Mouse (Mus musculus): ENCODE measurements around the gene E2f4. TPM values are rescaled to one million over a fixed set of nuclear protein-coding genes. Genes with fewer than 3 reads are reported as not detected.
"Not testable (repeated sequence)": the region's sequence is repeated elsewhere in the genome, so short reads cannot be mapped to it uniquely, and the experiment has no call there.

The E2f4 gene
- polyA plus RNA-seq, 1 experiment from 2014 or later: 38.3 TPM

DNA sequence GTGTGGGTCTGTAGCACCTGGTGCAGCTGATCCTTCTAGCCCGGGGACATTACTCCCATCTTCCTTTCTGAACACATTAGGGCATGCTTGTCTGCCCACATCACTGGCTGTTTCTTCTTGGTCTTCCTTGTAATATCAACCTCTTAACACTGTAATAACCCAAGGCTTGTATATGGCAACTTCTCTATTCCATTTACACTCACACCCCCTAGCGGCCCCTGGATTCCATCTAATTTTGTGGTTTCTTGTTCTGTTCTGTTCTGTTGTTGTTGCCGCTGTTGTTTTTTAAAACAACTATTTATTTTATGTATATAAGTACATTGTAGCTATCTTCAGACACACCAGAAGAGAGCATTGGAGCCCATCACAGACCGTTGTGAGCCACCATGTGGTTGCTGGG, 10.6 kb upstream of the E2f4 start:
- Histone ChIP-seq H3K27me3 (peaks cover 10% of the 10 kb centered on the region), H3K4me1 (replicated peaks) (peaks cover 30% of the 10 kb centered on the region), H3K27ac (no peak overlapping the region), H3K9ac (no peak overlapping the region), H3K4me2 (no peak overlapping the region), H3K9me3 (replicated peaks) (no peaks in the 10 kb centered on the region), H3K4me3 (no peak overlapping the region), H3K36me3 (no peaks in the 10 kb centered on the region)
- ATAC-seq (replicated peaks; ENCODE audit: insufficient number of reproducible peaks, insufficient read depth, low FRiP score, low read depth): no peak
- 84% methylated on average over 4 of the region's 4 CpGs for whole genome bisulfite sequencing

DNA sequence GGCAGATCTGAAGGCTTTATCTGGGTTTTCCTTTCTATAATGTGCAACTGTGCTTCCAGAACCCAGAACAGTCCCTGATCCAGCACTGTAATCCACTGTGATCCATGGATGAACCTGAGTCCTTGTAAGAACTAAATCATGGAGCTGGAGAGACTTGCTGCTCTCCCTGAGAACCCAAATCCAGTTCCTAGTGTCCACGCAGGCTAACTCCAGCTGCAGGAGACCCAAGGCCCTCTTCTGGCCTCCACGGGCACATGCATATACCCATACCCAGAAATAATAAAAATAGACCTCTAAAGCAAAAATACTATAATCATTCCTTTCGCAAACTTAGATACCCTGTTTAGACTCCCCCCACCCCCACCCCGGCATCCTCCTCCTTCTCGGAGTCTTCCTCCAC, 9.2 kb upstream of the E2f4 start:
- peaks cover 10% of the 10 kb centered on the region for H3K27me3 ChIP-seq
- H3K9ac ChIP-seq: no peak overlapping the region
- no peak for ATAC-seq (replicated peaks; ENCODE audit: insufficient number of reproducible peaks, insufficient read depth, low FRiP score, low read depth)
- H3K27ac ChIP-seq: no peak overlapping the region
- H3K4me1 ChIP-seq (replicated peaks): peaks cover 25% of the 10 kb centered on the region
- WGBS: 82% methylated on average over 5 of the region's 5 CpGs
- no peak overlapping the region for H3K4me2 ChIP-seq
- no peaks in the 10 kb centered on the region for H3K9me3 ChIP-seq (replicated peaks)
- H3K4me3 ChIP-seq: no peak overlapping the region
- no peaks in the 10 kb centered on the region for H3K36me3 ChIP-seq

DNA sequence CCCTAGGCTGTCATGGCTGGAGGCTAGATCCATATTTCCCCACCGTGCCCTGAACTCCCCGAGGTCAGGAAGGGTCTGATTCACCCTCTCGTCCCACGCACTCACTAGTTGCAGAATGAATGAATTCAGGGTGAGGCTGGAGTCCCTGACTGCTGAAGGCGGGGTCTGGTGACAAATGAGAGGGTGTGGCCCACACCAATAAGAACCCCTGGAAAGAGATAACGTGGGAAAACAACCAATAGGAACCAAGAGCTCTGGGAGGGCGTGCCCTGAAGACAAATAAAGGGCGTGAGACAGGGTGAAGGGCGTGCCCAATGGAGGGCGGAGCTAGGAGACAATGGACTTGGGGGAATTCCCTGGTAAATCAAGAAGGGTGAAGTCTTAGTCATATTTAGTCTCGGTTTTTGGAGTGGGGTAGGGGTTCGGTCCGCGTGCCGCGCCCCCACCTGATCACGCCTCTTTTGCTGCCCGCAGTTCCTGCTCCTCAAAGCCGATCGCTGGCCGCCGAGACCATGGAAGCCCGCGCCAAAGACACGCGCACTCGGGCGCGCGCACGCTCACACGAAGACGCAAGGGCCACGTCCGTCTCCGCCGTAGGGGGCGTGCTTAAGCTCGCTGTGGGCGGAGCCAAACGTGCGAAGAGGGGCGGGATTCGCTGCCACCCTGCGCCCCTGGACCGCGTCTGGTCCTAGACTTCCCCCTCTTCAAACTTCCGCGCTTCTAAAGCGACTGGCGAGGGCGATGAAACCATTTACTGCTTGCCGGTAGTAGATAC, 8.3 kb upstream of the E2f4 start:
- Histone ChIP-seq H3K4me2 (peak overlapping the region; percentile 91), H3K27me3 (peaks cover 10% of the 10 kb centered on the region), H3K4me1 (replicated peaks) (peaks cover 23% of the 10 kb centered on the region), H3K4me3 (peak overlapping the region; percentile 62), H3K9me3 (replicated peaks) (no peaks in the 10 kb centered on the region), H3K27ac (peak overlapping the region; percentile 64), H3K36me3 (no peaks in the 10 kb centered on the region), H3K9ac (peak overlapping the region; percentile 57)
- WGBS: under 1% methylated on average over 53 of the region's 53 CpGs
- ATAC-seq (replicated peaks; ENCODE audit: insufficient number of reproducible peaks, insufficient read depth, low FRiP score, low read depth): peak; percentile 88

DNA sequence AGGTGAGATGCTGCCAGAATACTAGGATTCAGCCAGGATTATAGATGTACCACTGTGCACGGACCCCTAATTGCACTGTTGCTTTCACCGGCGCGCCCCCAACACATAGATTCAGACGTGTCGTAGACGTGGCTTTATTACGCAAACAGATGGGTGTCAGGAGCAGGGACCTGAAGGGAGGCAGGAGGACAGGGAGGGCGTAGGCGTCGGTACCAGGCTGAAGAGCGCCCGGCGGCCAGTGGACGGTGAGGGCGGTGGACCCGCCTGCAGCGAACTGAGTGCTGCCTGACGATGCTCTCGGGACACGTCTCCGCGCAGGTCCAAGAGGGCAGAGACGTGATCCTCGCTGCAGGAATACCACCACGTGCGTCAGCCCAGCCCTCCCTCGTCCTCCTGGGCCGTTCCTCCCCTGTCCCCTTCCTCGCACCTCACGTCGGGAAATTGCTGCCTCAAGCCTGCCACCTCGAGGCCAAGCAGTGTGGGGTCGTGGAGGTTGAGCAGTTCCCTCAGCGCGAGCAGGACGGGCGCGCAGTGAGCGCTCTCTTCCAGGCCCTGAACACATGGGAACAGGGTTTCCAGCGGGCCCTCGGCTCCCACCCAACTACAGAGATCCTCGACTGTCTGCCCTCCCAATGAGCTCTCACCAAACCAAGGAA, 7.5 kb upstream of the E2f4 start, which contains the start of gene 4931428F04Rik:
TSS of gene 4931428F04Rik (minus strand) at position 60 of the 656 bp plus-strand sequence.
- H3K27ac ChIP-seq: peak within 1 kb of the TSS; percentile 64
- 1% methylated on average over 43 of the region's 43 CpGs for WGBS
- H3K27me3 ChIP-seq: peaks cover 10% of the 10 kb centered on the region
- peak; percentile 11; the same call in 1 of the 2 replicates for ATAC-seq (replicated peaks; ENCODE audit: insufficient number of reproducible peaks, insufficient read depth, low FRiP score, low read depth)
- peak within 1 kb of the TSS; percentile 62 for H3K4me3 ChIP-seq
- H3K36me3 ChIP-seq: no peaks in the 10 kb centered on the region
- peak within 1 kb of the TSS; percentile 91 for H3K4me2 ChIP-seq
- no peaks in the 10 kb centered on the region for H3K9me3 ChIP-seq (replicated peaks)
- peaks cover 23% of the 10 kb centered on the region for H3K4me1 ChIP-seq (replicated peaks)
- peak within 1 kb of the TSS; percentile 57 for H3K9ac ChIP-seq

DNA sequence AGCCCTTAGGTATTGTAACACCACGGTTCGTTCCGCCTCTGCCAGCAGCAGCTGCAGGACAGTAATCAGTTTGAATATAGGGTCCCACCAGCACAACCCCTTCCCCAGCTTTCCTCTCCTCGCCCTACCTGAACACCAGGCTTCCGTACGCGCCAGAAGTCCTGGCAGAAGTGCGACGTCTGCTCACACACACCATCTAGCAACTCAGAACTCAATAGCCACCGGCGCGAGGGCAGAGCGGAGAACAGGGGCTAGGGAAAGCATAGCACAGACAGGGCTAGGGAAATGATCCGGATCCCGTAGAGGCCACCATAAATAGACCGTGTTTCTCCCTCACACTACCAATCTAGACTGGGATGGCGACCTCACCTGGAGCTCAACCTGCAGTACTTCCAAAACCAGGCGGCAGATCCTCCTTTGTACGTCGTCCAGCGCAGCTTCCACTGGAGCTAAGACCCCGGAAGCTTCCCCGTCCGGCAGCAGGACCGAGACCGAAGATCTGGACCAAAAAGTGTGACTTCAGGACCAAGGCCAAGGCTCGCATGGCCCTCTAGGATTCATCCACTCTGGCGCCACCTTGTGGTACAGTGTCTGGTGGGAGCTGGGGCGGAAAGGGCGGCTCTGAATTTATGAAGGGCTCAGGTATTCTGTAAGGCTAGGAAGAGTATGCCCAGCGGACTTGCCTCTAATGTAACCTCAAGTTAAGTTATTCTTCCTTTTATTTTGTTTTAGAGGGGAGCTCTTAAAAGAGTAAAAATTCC, 6.7 kb upstream of the E2f4 start:
- ATAC-seq (replicated peaks; ENCODE audit: insufficient number of reproducible peaks, insufficient read depth, low FRiP score, low read depth): no peak
- H3K36me3 ChIP-seq: no peaks in the 10 kb centered on the region
- no peak overlapping the region for H3K9ac ChIP-seq
- no peaks in the 10 kb centered on the region for H3K9me3 ChIP-seq (replicated peaks)
- peaks cover 23% of the 10 kb centered on the region for H3K4me1 ChIP-seq (replicated peaks)
- H3K4me2 ChIP-seq: peak overlapping the region; percentile 91
- peaks cover 10% of the 10 kb centered on the region for H3K27me3 ChIP-seq
- WGBS: 9% methylated on average over 31 of the region's 31 CpGs
- H3K27ac ChIP-seq: no peak overlapping the region
- H3K4me3 ChIP-seq: no peak overlapping the region; the same call in 1 of the 2 replicates

DNA sequence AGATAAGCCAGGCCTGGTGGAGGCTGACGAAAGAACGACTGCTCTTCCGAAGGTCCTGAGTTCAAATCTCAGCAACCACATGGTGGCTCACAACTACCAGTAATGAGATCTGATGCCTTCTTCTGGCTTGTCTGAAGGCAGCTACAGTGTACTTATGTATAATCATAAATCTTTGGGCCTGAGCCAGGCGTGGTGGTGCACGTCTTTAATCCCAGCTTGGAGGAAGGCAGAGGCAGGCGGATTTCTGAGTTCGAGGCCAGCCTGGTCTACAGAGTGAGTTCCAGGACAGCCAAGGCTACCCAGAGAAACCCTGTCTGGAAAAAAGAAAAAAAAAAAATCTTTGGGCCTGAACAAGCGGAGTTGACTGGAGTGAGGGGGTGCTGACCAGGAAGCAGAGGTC, 6.1 kb upstream of the E2f4 start:
- not testable (repeated sequence) for H3K9me3 ChIP-seq (replicated peaks); H3K4me2 ChIP-seq; H3K27me3 ChIP-seq; H3K27ac ChIP-seq; H3K9ac ChIP-seq; H3K36me3 ChIP-seq; ATAC-seq (replicated peaks; ENCODE audit: insufficient number of reproducible peaks, insufficient read depth, low FRiP score, low read depth); H3K4me3 ChIP-seq
- peaks cover 23% of the 10 kb centered on the region for H3K4me1 ChIP-seq (replicated peaks)
- 72% methylated on average over 8 of the region's 8 CpGs for WGBS

DNA sequence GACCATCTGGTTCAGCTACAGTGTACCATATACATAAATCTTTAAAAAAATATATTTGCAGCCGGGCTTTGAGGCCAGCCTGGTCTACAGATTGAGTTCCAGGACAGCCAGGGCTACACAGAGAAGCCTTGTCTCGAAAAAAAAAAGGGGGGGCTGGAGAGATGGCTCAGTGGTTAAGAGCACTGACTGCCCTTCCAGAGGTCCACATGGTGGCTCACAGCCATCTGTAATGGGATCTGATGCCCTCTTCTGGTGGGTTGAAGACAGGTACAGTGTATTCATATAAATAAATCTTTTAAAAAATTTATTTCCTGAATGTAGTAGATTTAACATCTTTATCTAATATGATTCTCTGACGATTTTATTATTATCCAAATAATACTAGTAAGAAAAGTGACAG, 5.7 kb upstream of the E2f4 start:
- peaks cover 27% of the 10 kb centered on the region for H3K4me1 ChIP-seq (replicated peaks)
- H3K4me3 ChIP-seq; H3K9me3 ChIP-seq (replicated peaks); H3K4me2 ChIP-seq; H3K27me3 ChIP-seq; H3K9ac ChIP-seq; ATAC-seq (replicated peaks; ENCODE audit: insufficient number of reproducible peaks, insufficient read depth, low FRiP score, low read depth); H3K36me3 ChIP-seq; H3K27ac ChIP-seq: not testable (repeated sequence)
- 62% methylated on average over 3 of the region's 3 CpGs for WGBS

DNA sequence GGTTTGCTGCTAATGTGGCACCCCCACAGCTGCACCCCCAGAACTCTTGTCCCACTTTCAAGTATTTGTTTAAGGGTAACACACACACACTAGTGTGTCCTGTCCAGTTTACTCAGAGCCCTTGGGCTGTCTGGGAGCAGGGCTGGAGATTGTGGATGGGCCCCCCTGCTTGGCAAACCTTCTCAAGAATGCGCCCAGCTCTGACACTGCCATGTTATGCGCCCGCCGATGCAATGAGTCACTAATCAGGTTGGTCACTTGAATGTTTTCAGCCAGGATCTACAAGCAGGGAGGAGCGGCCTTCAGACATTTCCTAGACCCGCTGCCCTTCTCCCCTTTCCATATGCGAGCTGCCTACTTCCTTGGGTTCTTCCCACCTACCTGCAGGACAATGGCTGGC, 5.0 kb upstream of the E2f4 start:
- ATAC-seq (replicated peaks; ENCODE audit: insufficient number of reproducible peaks, insufficient read depth, low FRiP score, low read depth): no peak
- Histone ChIP-seq H3K36me3 (no peaks in the 10 kb centered on the region), H3K4me2 (no peak overlapping the region), H3K27ac (no peak overlapping the region), H3K4me1 (replicated peaks) (peaks cover 33% of the 10 kb centered on the region), H3K4me3 (no peak overlapping the region), H3K9ac (no peak overlapping the region), H3K9me3 (replicated peaks) (no peaks in the 10 kb centered on the region), H3K27me3 (peaks cover 10% of the 10 kb centered on the region)
- 78% methylated on average over 7 of the region's 7 CpGs for WGBS

DNA sequence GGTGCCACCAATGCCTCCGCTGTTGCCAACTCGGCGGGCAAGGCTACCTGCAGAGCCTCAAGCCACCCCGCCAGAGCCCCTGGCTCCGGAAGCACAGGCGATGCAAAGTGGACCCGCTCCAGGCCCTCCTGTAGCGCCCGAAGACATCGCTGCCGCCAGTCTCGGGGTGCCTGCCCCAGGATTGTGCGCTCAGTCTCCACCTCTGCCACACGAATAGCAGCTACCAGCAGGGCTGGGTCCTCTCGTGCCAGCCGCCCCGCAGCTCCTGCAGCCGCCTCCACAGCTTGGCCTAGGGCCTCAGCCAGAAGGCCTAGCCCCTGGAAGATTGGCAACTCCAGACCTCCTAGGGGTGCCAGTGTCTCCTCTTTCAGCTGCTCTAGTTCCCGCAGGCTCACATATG, 4.1 kb upstream of the E2f4 start:
- Histone ChIP-seq H3K9me3 (replicated peaks) (no peaks in the 10 kb centered on the region), H3K9ac (no peak overlapping the region), H3K4me3 (no peak overlapping the region), H3K27ac (no peak overlapping the region), H3K27me3 (peaks cover 10% of the 10 kb centered on the region), H3K36me3 (no peaks in the 10 kb centered on the region), H3K4me2 (no peak overlapping the region), H3K4me1 (replicated peaks) (peaks cover 38% of the 10 kb centered on the region)
- ATAC-seq (replicated peaks; ENCODE audit: insufficient number of reproducible peaks, insufficient read depth, low FRiP score, low read depth): no peak
- WGBS: 60% methylated on average over 19 of the region's 19 CpGs

DNA sequence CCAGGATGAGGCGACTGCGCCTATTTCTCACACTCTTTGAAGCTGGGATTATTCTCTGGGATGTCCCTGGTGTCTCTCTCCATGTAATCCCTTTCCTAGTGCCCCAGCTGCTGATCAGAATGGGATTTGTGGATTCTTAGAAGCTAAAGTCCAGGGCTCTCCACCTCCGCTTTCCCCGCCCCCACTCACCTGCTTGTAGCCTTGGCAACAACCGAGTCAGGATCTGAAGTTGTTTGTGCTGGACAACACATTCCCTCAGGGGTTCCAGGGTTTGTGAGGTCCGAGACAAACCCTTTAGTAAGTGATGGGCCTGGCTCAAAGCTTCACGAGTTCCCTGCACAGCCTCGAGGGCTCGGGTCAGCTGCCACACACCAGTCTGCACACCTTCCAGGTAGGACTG, 2.7 kb upstream of the E2f4 start:
- Histone ChIP-seq H3K9me3 (replicated peaks) (no peaks in the 10 kb centered on the region), H3K27me3 (peaks cover 10% of the 10 kb centered on the region), H3K4me1 (replicated peaks) (peaks cover 34% of the 10 kb centered on the region), H3K4me2 (peak overlapping the region; percentile 49), H3K36me3 (peaks cover 1% of the 10 kb centered on the region), H3K4me3 (peak overlapping the region; percentile 36), H3K27ac (no peak overlapping the region), H3K9ac (no peak overlapping the region)
- 57% methylated on average over 9 of the region's 9 CpGs for WGBS
- no peak for ATAC-seq (replicated peaks; ENCODE audit: insufficient number of reproducible peaks, insufficient read depth, low FRiP score, low read depth)

DNA sequence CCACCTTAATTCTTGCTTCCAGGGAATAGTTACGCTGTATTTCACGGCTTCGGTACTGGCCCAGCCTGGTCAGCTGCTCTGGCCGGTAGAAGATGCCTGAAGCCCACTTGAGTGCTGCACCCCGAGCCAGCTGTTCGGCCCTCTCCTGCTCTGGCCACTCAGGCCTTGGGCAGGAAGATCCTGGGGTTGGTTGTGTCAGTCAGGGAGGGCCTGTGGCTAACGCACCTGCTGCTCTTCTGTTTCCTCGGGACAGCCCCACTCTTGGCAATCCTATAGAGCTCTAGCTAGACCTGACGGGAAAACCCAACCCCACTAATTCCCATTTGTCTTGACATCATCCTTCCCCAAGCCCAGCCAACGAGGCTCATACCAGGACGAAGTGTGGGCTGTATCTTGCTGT, 2.2 kb upstream of the E2f4 start:
- H3K4me3 ChIP-seq: peak overlapping the region; percentile 36
- H3K27ac ChIP-seq: peak overlapping the region; percentile 83; the same call in 1 of the 2 replicates
- H3K4me1 ChIP-seq (replicated peaks): peaks cover 29% of the 10 kb centered on the region
- H3K9me3 ChIP-seq (replicated peaks): no peaks in the 10 kb centered on the region
- WGBS: 57% methylated on average over 11 of the region's 11 CpGs
- H3K4me2 ChIP-seq: peak overlapping the region; percentile 49
- no peak for ATAC-seq (replicated peaks; ENCODE audit: insufficient number of reproducible peaks, insufficient read depth, low FRiP score, low read depth)
- H3K9ac ChIP-seq: 0 out of 2 replicates have a peak overlapping the region, but pooled peaks have one; percentile 7
- peaks cover 6% of the 10 kb centered on the region for H3K27me3 ChIP-seq
- peaks cover 6% of the 10 kb centered on the region for H3K36me3 ChIP-seq

Data from heart, embryonic 15.5 days (tissue).